Mouse (Mus musculus) limb, embryonic 10.5 days (tissue): ENCODE results near the gene Aox1. TPM values are rescaled to one million over a fixed set of nuclear protein-coding genes. Genes with fewer than 3 reads are reported as not detected.

Experiments used
- DNase-seq: peaks from one replicate; pipeline ENCODE4 v3.0.0-alpha.2; 2017; ENCODE audit warnings: low spot score
- H3K27ac ChIP-seq: fragments of 300-500 bp; sonication (generic); 2 replicates; pipeline ENCODE4 v1.5.1; 2016; ENCODE audit warnings: mild to moderate bottlenecking
- H3K27me3 ChIP-seq: fragments of 300-500 bp; sonication (generic); 2 replicates; pipeline ENCODE4 v1.6.1; 2016; ENCODE audit warnings: low read depth, mild to moderate bottlenecking; ENCODE audit not compliant: poor library complexity, severe bottlenecking
- H3K36me3 ChIP-seq: fragments of 300-500 bp; sonication (generic); 2 replicates; pipeline ENCODE4 v1.6.1; 2016; ENCODE audit warnings: mild to moderate bottlenecking, moderate library complexity
- H3K4me1 ChIP-seq: fragments of 300-500 bp; sonication (generic); 2 replicates; pipeline ENCODE4 v1.6.1; 2016
- H3K4me3 ChIP-seq: fragments of 300-500 bp; sonication (generic); 2 replicates; pipeline ENCODE4 v1.5.1; 2016; ENCODE audit warnings: mild to moderate bottlenecking, moderate library complexity
- H3K9me3 ChIP-seq: fragments of 300-500 bp; sonication (generic); replicated peaks from 2 replicates; pipeline ENCODE4 v1.6.1; 2016; ENCODE audit warnings: mild to moderate bottlenecking
- WGBS: fragments of 180-500 bp; shearing (Covaris S2); methylation state at CpG from one replicate; pipeline ENCODE4 v1.1.7; 2016; 5-methylcytosine and 5-hydroxymethylcytosine counted together
- polyA plus RNA-seq: library from polyadenylated mRNA; unstranded; fragments of >200 nt; fragmentation: Nextera tagmentation; extraction: Ambion mirVana; gene quantifications from 2 replicates; pipeline ENCODE4 v1.2.1, GENCODE M21; 2016

Aox1 gene
- polyA plus RNA-seq, 1 experiment from 2014 or later, result 0.15 TPM

DNA sequence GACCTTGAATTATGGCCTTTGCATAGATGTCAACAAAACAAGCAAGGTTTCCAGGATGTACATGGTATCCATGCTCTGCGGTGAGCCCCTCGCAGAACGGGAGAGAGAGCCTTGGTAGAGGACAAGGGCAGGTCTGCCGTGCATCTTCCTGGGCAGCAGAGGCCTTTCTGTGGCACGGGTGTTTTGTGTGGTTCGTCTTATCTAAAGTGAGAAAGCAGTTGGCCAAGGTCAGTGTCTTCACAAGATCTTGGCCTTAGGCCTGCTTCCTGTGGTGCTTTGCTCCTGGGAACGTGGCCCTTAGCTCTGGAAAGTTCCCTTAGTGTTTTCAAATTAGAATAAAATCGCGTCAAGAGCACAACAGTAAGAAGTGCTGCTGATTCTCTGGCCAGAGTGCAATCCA is 41.3 kb downstream of the Aox1 start:
- no peak overlapping the region for H3K27ac ChIP-seq
- 88% methylated on average over 9 of the region's 9 CpGs for WGBS
- no peak for DNase-seq
- H3K36me3 ChIP-seq, result no peaks in the 10 kb centered on the region
- peaks cover 4% of the 10 kb centered on the region; the same call in 1 of the 2 replicates for H3K4me1 ChIP-seq
- no peak overlapping the region for H3K4me3 ChIP-seq
- H3K9me3 ChIP-seq, result no peaks in the 10 kb centered on the region
- no peaks in the 10 kb centered on the region for H3K27me3 ChIP-seq

DNA sequence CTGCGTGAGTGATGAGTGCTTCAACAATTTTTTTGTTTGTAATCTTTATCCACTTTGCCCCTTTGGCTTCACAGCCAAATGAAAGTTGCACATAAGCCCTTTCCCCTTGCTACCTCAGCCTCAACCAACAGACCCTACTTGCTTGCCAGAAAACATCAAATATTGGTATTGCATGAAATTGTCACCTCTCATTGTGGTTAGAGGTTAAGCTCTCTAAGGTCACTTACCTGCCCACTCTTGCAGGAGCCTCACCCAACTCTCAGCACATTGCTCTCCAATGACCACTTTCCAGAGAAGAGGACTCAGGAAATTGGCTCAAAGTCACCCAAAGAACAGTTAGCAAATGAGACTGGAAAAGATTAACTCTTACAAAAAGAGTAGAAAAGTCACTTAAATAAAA is 41.8 kb downstream of the Aox1 start:
- H3K4me1 ChIP-seq, result peaks cover 4% of the 10 kb centered on the region; the same call in 1 of the 2 replicates
- 88% methylated on average over 1 of the region's 1 CpGs for WGBS
- H3K27me3 ChIP-seq, result no peaks in the 10 kb centered on the region
- no peaks in the 10 kb centered on the region for H3K36me3 ChIP-seq
- no peak overlapping the region for H3K4me3 ChIP-seq
- no peaks in the 10 kb centered on the region for H3K9me3 ChIP-seq
- no peak for DNase-seq
- H3K27ac ChIP-seq, result no peak overlapping the region

DNA sequence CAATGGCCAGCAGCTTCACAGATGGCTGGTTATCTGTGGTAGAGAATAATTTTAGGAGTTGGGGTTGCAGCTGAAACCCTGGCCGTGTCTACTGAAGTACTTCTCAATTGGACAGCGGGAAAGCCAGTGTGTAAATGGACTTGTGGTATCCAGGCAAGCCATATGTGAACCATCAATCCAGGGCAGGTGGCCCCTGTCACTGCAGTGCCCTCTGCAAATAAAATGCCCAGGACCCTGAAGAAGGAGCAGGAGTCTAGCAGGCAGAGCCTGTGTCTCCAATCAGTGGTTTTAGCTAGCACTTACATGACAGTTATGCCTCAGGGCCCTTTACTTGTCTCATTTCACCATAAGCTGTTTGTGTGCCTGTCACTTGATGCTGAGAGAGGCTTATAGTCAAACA is 42.7 kb downstream of the Aox1 start:
- Histone ChIP-seq H3K27ac (no peak overlapping the region), H3K4me1 (peaks cover 4% of the 10 kb centered on the region; the same call in 1 of the 2 replicates), H3K4me3 (no peak overlapping the region), H3K27me3 (no peaks in the 10 kb centered on the region), H3K36me3 (no peaks in the 10 kb centered on the region), H3K9me3 (no peaks in the 10 kb centered on the region)
- DNase-seq, result no peak
- 79% methylated on average over 2 of the region's 2 CpGs for WGBS

DNA sequence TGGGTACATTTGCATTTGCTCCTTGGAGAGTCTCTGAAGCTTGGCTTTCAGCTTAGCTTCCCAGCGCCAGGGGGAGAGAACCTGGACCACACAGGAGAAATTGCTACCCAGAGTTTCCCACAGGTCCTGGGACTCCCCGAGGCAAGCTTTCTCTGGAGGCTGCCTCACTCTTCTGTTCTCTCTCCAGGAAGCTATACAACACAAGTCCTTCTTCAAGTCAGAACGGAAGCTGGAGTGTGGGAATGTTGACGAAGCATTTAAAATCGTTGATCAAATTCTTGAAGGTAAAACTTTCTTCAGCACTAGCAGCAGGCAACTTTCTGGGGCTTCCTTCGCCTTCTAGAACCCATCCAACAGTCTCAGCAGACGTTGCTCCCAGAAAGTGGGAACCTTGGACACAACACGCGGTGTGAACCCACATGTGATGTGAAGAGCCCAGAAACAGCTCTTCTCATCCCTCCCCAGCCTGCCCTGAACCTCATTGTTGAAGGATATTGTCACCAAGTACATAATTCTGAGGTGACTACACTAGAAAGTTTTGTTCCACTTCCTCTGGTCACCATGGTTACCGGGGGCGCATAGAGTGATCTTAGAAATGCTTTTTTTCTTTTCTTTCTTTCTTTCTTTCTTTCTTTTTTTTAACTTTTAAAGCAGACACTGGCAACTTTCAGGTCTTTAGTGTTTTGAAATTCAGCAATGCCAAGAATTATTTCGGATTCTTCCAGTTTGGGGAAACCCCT is 43.4 kb downstream of the Aox1 start:
- DNase-seq, result no peak
- Histone ChIP-seq H3K36me3 (no peaks in the 10 kb centered on the region), H3K4me1 (peaks cover 4% of the 10 kb centered on the region; the same call in 1 of the 2 replicates), H3K27me3 (no peaks in the 10 kb centered on the region), H3K27ac (no peak overlapping the region), H3K9me3 (no peaks in the 10 kb centered on the region), H3K4me3 (no peak overlapping the region)
- 86% methylated on average over 12 of the region's 12 CpGs for WGBS

DNA sequence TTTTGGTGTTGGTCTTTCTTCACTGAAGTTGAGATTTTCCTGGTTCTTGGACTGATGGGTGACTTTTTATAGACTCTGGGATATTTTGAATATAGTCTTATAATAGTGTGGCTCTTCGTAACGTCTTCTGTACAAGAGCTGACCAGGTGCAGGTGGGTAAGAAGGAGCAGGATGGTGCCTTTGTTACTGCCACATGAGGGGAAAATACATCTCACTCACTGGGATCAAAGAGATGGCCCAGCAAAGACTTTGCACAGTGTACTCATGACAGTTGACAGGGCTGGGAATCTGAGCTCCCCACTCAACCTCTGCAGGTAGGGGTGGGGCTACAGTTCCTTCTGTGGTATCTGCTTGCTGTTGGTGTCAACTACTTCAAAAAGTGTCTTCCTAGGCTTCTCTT is 44.5 kb downstream of the Aox1 start:
- WGBS, result 97% methylated on average over 2 of the region's 2 CpGs
- no peak overlapping the region for H3K4me3 ChIP-seq

DNA sequence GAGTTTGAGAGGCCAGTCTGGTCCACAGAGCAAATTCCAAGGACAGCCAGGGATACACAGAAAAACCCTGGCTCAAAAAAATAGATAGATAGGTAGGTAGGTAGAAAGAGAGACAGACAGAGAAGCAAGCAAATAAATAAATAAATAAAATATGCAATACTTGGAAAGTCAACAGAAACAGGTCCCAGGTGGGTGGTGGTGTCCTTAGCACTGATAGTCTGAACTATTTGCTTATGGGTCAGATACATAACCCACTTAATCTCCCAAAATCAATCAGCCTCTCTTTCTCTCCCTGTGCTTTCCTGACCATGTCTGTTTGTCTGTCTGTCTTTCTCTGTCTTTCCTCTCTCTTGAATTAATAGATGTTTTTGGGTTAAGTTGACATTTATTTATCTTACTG is 48.2 kb downstream of the Aox1 start:
- Histone ChIP-seq H3K27ac (no peak overlapping the region), H3K36me3 (no peaks in the 10 kb centered on the region), H3K9me3 (no peaks in the 10 kb centered on the region), H3K27me3 (no peaks in the 10 kb centered on the region), H3K4me1 (no peaks in the 10 kb centered on the region), H3K4me3 (no peak overlapping the region)
- DNase-seq, result no peak

More for the DNA sequence above, 44.5 kb downstream of the Aox1 start:
- DNase-seq, result no peak
- Histone ChIP-seq H3K9me3 (no peaks in the 10 kb centered on the region), H3K27me3 (no peaks in the 10 kb centered on the region), H3K4me1 (peaks cover 4% of the 10 kb centered on the region; the same call in 1 of the 2 replicates), H3K36me3 (no peaks in the 10 kb centered on the region), H3K27ac (no peak overlapping the region)

DNA sequence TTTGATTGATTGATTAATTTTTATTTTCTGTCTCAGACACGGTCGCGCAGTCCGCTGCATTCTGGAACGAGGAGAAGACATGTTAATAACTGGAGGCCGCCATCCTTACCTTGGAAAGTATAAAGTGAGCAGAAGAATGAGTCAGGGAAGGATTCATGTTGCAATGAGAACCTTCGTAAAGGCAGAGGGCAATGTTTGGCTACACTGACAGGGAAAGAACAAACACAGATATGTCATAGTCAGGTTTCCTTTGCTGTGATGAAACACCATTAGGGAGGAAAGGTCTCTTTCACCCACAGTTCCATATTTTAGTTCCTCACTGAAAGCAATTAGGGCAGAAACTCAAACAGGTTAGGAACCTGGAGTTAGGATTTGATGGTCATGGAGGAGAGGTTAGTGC is 48.7 kb downstream of the Aox1 start:
- DNase-seq, result no peak
- WGBS, result 95% methylated on average over 7 of the region's 7 CpGs
- Histone ChIP-seq H3K27ac (no peak overlapping the region), H3K36me3 (no peaks in the 10 kb centered on the region), H3K4me1 (no peaks in the 10 kb centered on the region), H3K4me3 (no peak overlapping the region), H3K27me3 (no peaks in the 10 kb centered on the region), H3K9me3 (no peaks in the 10 kb centered on the region)

DNA sequence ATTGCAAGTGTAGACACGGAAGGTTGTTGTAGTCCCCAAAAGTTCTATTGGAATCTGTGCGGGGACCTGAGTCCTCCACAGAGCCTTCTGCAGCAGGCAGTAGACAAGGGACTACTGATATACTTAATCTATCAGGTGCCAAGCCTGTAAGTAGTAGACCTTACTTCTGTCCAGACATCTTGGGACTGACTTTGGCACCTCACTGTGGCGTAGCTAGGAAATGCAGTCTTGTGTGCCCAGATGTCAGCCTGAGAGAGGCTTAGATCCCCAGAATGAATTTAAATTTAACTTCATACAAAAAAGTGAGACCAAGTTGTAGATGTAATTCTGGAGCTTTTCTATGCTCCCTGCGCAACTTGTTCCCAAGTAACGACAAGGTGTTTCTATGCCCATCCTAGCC is 50.0 kb downstream of the Aox1 start:
- no peak overlapping the region for H3K27ac ChIP-seq
- H3K9me3 ChIP-seq, result no peaks in the 10 kb centered on the region
- H3K4me3 ChIP-seq, result no peak overlapping the region
- H3K27me3 ChIP-seq, result no peaks in the 10 kb centered on the region
- H3K4me1 ChIP-seq, result no peaks in the 10 kb centered on the region
- no peaks in the 10 kb centered on the region for H3K36me3 ChIP-seq
- DNase-seq, result no peak
- 90% methylated on average over 5 of the region's 5 CpGs for WGBS

DNA sequence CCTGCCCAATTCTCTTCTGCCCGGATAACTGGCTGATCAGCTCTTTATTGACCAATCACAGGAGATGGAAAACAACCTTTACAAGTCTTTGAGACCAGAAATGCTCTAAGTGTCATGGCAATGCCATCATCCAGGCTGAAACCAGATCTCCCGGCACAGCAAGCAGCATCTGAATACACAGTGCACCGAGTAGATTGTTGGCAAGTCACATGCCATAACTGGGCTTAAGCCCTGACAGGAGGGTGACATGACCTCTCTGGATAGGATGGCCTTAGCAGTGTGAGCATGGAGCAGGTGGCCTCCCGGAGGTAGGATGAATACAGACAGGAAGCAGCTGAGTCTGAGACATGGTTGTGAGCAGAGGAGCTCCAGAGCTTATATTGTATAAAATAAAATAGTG is 50.7 kb downstream of the Aox1 start:
- H3K4me3 ChIP-seq, result no peak overlapping the region
- no peaks in the 10 kb centered on the region for H3K36me3 ChIP-seq
- no peaks in the 10 kb centered on the region for H3K4me1 ChIP-seq
- H3K27me3 ChIP-seq, result no peaks in the 10 kb centered on the region
- WGBS, result 92% methylated on average over 4 of the region's 4 CpGs
- H3K27ac ChIP-seq, result no peak overlapping the region
- H3K9me3 ChIP-seq, result no peaks in the 10 kb centered on the region
- no peak for DNase-seq

DNA sequence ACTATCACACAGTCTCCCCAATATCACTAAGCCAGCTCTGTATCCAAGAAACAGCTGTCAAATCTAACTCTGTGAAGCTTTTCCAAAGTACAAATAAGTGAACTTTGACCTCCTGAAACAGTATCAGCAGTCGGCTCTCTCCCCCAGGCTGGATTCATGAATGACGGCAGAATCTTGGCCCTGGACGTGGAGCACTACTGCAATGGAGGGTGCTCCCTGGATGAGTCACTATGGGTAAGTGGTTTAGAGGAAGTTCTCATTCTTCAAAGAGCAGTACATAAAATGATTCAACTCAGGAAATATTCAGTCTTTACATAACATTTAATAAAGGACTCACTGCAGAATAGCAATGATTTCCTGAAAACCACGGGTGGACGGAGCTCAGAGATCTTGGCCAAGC is 51.6 kb downstream of the Aox1 start:
- 92% methylated on average over 5 of the region's 5 CpGs for WGBS
- no peak overlapping the region for H3K4me3 ChIP-seq
- H3K36me3 ChIP-seq, result no peaks in the 10 kb centered on the region
- no peak for DNase-seq
- H3K9me3 ChIP-seq, result no peaks in the 10 kb centered on the region
- H3K27ac ChIP-seq, result no peak overlapping the region
- no peaks in the 10 kb centered on the region for H3K4me1 ChIP-seq
- H3K27me3 ChIP-seq, result no peaks in the 10 kb centered on the region

DNA sequence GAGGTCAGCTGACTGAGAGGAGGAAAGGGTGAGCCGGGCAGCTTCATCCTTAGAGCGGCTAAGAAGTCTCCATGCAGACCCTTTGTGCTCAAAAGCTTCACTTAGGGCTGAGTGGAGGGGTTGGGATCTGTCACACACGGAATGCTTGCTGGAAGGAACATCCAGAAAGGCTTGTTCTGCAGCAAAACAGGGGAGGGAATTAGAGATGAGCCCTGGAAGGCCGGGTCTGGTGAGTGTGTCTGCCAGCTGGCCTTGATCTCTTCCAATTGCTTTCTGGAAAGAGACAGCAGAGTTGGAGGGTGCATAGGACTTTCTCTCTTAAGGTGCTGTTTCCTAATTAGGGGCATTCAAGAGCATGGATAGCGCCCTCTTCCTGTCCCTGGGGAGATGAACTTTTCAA is 59.6 kb downstream of the Aox1 start:
- no peak overlapping the region for H3K27ac ChIP-seq
- H3K9me3 ChIP-seq, result no peaks in the 10 kb centered on the region
- no peak for DNase-seq
- H3K4me1 ChIP-seq, result no peaks in the 10 kb centered on the region
- no peaks in the 10 kb centered on the region for H3K27me3 ChIP-seq
- 62% methylated on average over 5 of the region's 5 CpGs for WGBS
- no peak overlapping the region for H3K4me3 ChIP-seq
- H3K36me3 ChIP-seq, result no peaks in the 10 kb centered on the region

DNA sequence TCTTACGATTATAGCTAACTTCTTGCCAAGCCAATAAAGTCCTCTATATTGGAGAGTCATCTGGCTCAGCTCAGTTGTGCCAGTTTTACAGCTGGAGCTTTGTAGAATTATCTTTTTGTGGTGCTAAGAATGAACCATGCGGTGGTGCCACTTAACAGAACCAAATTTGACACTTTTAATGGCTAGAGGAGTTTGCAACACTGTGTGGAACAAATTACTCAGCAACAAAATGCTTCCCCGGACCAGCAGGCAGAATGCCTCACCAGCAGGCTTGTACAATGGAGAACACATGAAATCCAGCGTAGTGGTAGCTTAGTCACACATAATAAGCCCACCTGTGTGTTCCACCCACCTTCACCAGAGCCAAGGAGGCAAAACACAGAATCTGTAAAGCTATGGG is 60.5 kb downstream of the Aox1 start:
- WGBS, result 76% methylated on average over 4 of the region's 4 CpGs
- H3K9me3 ChIP-seq, result no peaks in the 10 kb centered on the region
- no peaks in the 10 kb centered on the region for H3K27me3 ChIP-seq
- no peaks in the 10 kb centered on the region for H3K4me1 ChIP-seq
- H3K36me3 ChIP-seq, result no peaks in the 10 kb centered on the region
- H3K27ac ChIP-seq, result no peak overlapping the region
- no peak overlapping the region for H3K4me3 ChIP-seq
- DNase-seq, result no peak

DNA sequence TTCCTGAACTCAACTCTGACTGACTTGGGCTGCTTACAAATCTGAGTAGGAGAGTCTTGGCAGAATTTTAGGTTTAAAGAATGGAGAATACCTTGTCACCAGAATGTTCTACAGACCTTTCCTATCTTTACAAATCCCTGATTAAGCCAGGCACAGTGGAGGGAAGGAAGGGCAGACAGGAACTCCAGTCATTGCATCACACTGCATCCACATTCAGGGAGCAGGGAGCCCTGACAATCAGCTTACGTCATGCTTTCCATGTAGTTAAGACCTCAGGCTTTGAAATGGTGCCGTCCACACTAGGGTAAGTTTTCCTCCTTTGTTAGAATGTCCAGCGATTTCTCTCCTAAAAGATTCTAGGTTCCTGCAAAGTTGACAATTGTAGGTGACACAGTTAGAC is 61.5 kb downstream of the Aox1 start:
- H3K9me3 ChIP-seq, result no peaks in the 10 kb centered on the region
- WGBS, result 88% methylated on average over 3 of the region's 3 CpGs
- H3K27me3 ChIP-seq, result no peaks in the 10 kb centered on the region
- no peak overlapping the region for H3K4me3 ChIP-seq
- DNase-seq, result no peak
- H3K27ac ChIP-seq, result no peak overlapping the region
- no peaks in the 10 kb centered on the region for H3K4me1 ChIP-seq
- H3K36me3 ChIP-seq, result no peaks in the 10 kb centered on the region

DNA sequence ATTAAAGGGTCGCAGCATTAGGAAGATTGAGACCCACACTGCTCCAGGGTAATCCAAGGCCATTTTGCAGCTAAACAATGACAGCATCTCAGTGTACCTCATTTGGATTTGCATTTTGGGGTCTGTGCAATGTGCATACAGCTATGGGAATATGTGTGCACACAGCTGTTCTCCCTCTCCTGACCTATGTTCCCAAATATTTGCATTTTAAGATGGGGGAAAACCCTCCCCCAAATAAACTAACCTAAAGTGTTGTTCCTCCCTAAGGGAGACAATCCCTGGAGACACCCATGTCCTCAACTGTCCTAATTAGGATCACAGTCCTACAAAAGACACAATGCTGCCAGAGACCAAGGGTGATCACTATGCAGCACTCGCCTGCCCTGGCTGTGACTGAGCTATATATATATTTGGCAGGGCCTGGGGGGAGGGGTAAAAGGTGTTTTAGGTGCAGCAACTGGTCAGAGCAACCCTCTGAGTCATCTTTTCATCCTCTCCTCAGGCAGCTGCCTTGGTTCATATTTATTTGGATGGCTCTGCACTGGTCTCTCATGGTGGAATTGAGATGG is 62.3 kb downstream of the Aox1 start:
- Histone ChIP-seq H3K27ac (no peak overlapping the region), H3K36me3 (no peaks in the 10 kb centered on the region), H3K9me3 (no peaks in the 10 kb centered on the region), H3K4me1 (no peaks in the 10 kb centered on the region), H3K27me3 (no peaks in the 10 kb centered on the region), H3K4me3 (no peak overlapping the region)
- WGBS, result 88% methylated on average over 2 of the region's 2 CpGs
- DNase-seq, result no peak
